Mouse (Mus musculus) liver, embryonic 14.5 days (tissue): ENCODE data around the gene Ppfibp2.

Experiments
- CTCF ChIP-seq: IDR thresholded peaks from 2 replicates; pipeline ENCODE4 v1.5.1; 2016; ENCODE audit warnings: antibody characterized with exemption, low read depth, control low read depth
- EP300 ChIP-seq: IDR thresholded peaks from 2 replicates; pipeline ENCODE4 v1.6.1; 2016; ENCODE audit warnings: antibody characterized with exemption, low read depth

GRCm38 (mm10) chr7:107708491-107709112 lies 113.6 kb downstream of the Ppfibp2 start:
- TF ChIP-seq CTCF (peak; percentile 64), EP300 (no peak)
